Mouse (Mus musculus) heart, embryonic 14.5 days (tissue): ENCODE measurements around the gene Golga7b. TPM values are rescaled to one million over a fixed set of nuclear protein-coding genes. Genes with fewer than 3 reads are reported as not detected.

Experiments used
- ATAC-seq: fragments of 200-750 bp; cut with Nextera tagmentation; 2 replicates; pipeline ENCODE4 v1.8.0; 2017; ENCODE audit warnings: low read depth, moderate TSS enrichment; ENCODE audit not compliant: insufficient number of reproducible peaks, insufficient read depth, low FRiP score
- H3K27ac ChIP-seq, 2 experiments: fragments of 200-500 bp in 1 of 2; fragments of 300-500 bp in 1 of 2; sonication (generic) in 1 of 2; replicated peaks in 1 of 2; 2 replicates each; pipeline ENCODE4 v1.5.1; 2012 to 2014; ENCODE audit warnings: low read depth in 2 of 2, low read length in 2 of 2, control low read depth in 1 of 2, mild to moderate bottlenecking in 1 of 2, mixed read lengths in 1 of 2; ENCODE audit not compliant: control insufficient read depth in 1 of 2, insufficient read depth in 1 of 2
- H3K27me3 ChIP-seq: fragments of 300-500 bp; sonication (generic); 2 replicates; pipeline ENCODE4 v1.6.1; 2014; ENCODE audit warnings: mild to moderate bottlenecking, low read length, control low read depth; ENCODE audit not compliant: control insufficient read depth, insufficient read depth
- H3K36me3 ChIP-seq: fragments of 300-500 bp; sonication (generic); 2 replicates; pipeline ENCODE4 v1.6.1; 2014; ENCODE audit warnings: mild to moderate bottlenecking, control low read depth, low read length, mixed read lengths; ENCODE audit not compliant: control insufficient read depth, insufficient read depth
- H3K4me1 ChIP-seq, 2 experiments: fragments of 200-500 bp in 1 of 2; fragments of 300-500 bp in 1 of 2; sonication (generic) in 1 of 2; 2 replicates each; pipeline ENCODE4 v1.6.1; 2012 to 2014; ENCODE audit warnings: low read length in 2 of 2, control low read depth in 1 of 2, mixed read lengths in 1 of 2; ENCODE audit not compliant: control insufficient read depth in 2 of 2, insufficient read depth in 2 of 2
- H3K4me2 ChIP-seq: fragments of 300-500 bp; sonication (generic); 2 replicates; pipeline ENCODE4 v1.6.1; 2014; ENCODE audit warnings: mild to moderate bottlenecking, low read length
- H3K4me3 ChIP-seq, 2 experiments: fragments of 200-500 bp in 1 of 2; fragments of 300-500 bp in 1 of 2; sonication (generic) in 1 of 2; 2 replicates each; pipeline ENCODE4 v1.5.1; 2012 to 2014; ENCODE audit warnings: low read length in 2 of 2, mild to moderate bottlenecking in 2 of 2, control low read depth in 1 of 2, low read depth in 1 of 2, moderate library complexity in 1 of 2; ENCODE audit not compliant: control insufficient read depth in 1 of 2, insufficient read depth in 1 of 2
- H3K9ac ChIP-seq: fragments of 300-500 bp; sonication (generic); 2 replicates; pipeline ENCODE4 v1.6.1; 2014; ENCODE audit warnings: mild to moderate bottlenecking, low read length
- H3K9me3 ChIP-seq: fragments of 300-500 bp; sonication (generic); 2 replicates; pipeline ENCODE4 v1.6.1; 2016; ENCODE audit warnings: low read length, control low read depth; ENCODE audit not compliant: control insufficient read depth
- WGBS: fragments of 180-500 bp; shearing (Covaris S2); extraction: QIAGEN DNeasy Blood & Tissue Kit; methylation state at CpG from one replicate; pipeline ENCODE4 v1.1.7; 2014; 5-methylcytosine and 5-hydroxymethylcytosine counted together
- polyA plus RNA-seq: library from polyadenylated mRNA; unstranded; fragments of >200 nt; fragmentation: Nextera tagmentation; extraction: Ambion mirVana; gene quantifications from 2 replicates; pipeline ENCODE4 v1.2.1, GENCODE M21; 2014

Golga7b gene
- polyA plus RNA-seq, 1 experiment from 2014 or later = 0.11 TPM

DNA sequence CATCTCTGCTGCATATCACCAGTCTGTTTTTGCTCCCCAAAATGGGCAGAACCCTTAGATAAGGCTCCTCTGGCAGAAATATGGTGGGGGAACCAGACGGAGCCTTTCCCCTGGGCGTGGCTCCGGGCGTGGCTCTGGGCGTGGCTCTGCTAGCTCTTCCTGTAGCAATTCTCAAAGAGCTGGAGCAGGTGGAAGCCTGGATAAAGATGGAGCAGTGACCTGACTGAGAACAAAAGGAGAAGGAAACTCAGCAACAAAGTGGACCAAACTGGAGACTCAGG is 17.1 kb upstream of the Golga7b start:
- Histone ChIP-seq H3K4me2 (no peak overlapping the region), H3K4me3 (no peak overlapping the region), H3K36me3 (no peaks in the 10 kb centered on the region), H3K9ac (no peak overlapping the region), H3K27me3 (no peaks in the 10 kb centered on the region), H3K27ac (no peak overlapping the region), H3K4me1 (no peaks in the 10 kb centered on the region), H3K9me3 (no peaks in the 10 kb centered on the region)
- 64% methylated on average over 5 of the region's 5 CpGs for WGBS
- ATAC-seq = no peak

GRCm38 (mm10) chr19:42230986-42231385 is 16.4 kb upstream of the Golga7b start:
- no peak overlapping the region for H3K27ac ChIP-seq
- WGBS = 84% methylated on average over 13 of the region's 13 CpGs
- H3K4me3 ChIP-seq = no peak overlapping the region
- no peaks in the 10 kb centered on the region for H3K27me3 ChIP-seq
- H3K4me1 ChIP-seq = no peaks in the 10 kb centered on the region
- no peak for ATAC-seq
- no peaks in the 10 kb centered on the region for H3K9me3 ChIP-seq
- no peak overlapping the region for H3K9ac ChIP-seq
- H3K36me3 ChIP-seq = no peaks in the 10 kb centered on the region
- no peak overlapping the region for H3K4me2 ChIP-seq

- no peak overlapping the region for H3K4me3 ChIP-seq
These were observed 9.6 kb upstream of the Golga7b start for GRCm38 (mm10) chr19:42237602-42238340.

DNA sequence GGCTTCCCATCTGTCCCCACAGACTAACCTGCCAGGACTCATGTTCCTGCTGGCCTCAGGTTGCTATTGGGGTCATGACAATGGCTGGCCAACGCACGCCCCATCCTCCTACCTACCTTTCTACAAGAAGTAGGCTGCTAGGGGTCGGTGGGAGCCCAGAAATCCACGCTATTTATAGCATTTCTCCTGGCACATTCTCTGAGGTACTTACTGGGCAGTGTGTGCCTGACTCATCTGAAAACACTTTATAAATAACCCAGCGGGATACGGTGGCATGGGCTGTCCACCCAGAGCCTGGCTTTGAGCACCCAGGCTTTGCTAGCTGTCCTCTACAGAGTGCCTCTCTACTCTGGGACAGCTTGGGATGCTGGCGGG is 9.0 kb upstream of the Golga7b start:
- Histone ChIP-seq H3K9ac (0 out of 2 replicates have a peak overlapping the region, but pooled peaks have one; percentile 32), H3K36me3 (no peaks in the 10 kb centered on the region), H3K27ac (peak overlapping the region; percentile 83 to 95), H3K4me3 (no peak overlapping the region), H3K9me3 (no peaks in the 10 kb centered on the region), H3K27me3 (no peaks in the 10 kb centered on the region), H3K4me2 (peak overlapping the region; percentile 60), H3K4me1 (peaks cover 16 to 29% of the 10 kb centered on the region in 2 experiments)
- 32% methylated on average over 7 of the region's 7 CpGs for WGBS
- peak; percentile 78 for ATAC-seq

More at GRCm38 (mm10) chr19:42237602-42238340, 9.6 kb upstream of the Golga7b start:
- WGBS = 10% methylated on average over 4 of the region's 4 CpGs
- Histone ChIP-seq H3K27me3 (no peaks in the 10 kb centered on the region), H3K9ac (0 out of 2 replicates have a peak overlapping the region, but pooled peaks have one; percentile 32), H3K36me3 (no peaks in the 10 kb centered on the region), H3K4me2 (peak overlapping the region; percentile 60), H3K9me3 (no peaks in the 10 kb centered on the region), H3K4me1 (peaks cover 16 to 29% of the 10 kb centered on the region in 2 experiments), H3K27ac (peak overlapping the region; percentile 83 to 95)
- peak; percentile 60 for ATAC-seq

- Histone ChIP-seq H3K27ac (no peak overlapping the region), H3K4me3 (no peak overlapping the region), H3K27me3 (no peaks in the 10 kb centered on the region), H3K4me1 (peaks cover 16 to 29% of the 10 kb centered on the region in 2 experiments), H3K9me3 (no peaks in the 10 kb centered on the region), H3K36me3 (no peaks in the 10 kb centered on the region), H3K4me2 (no peak overlapping the region), H3K9ac (no peak overlapping the region)
- 30% methylated on average over 8 of the region's 8 CpGs for WGBS
- ATAC-seq = no peak
These were observed 6.5 kb upstream of the Golga7b start for GRCm38 (mm10) chr19:42240881-42241280.

GRCm38 (mm10) chr19:42243401-42243800 is 4.0 kb upstream of the Golga7b start:
- ATAC-seq = no peak
- Histone ChIP-seq H3K4me3 (no peak overlapping the region), H3K27me3 (no peaks in the 10 kb centered on the region), H3K27ac (no peak overlapping the region), H3K9ac (no peak overlapping the region), H3K36me3 (no peaks in the 10 kb centered on the region), H3K4me1 (peaks cover 15 to 25% of the 10 kb centered on the region in 2 experiments), H3K9me3 (no peaks in the 10 kb centered on the region), H3K4me2 (no peak overlapping the region)
- 54% methylated on average over 3 of the region's 3 CpGs for WGBS

- no peaks in the 10 kb centered on the region for H3K36me3 ChIP-seq
- H3K4me2 ChIP-seq = no peak overlapping the region
- WGBS = 45% methylated on average over 5 of the region's 5 CpGs
- no peak overlapping the region for H3K9ac ChIP-seq
- H3K4me3 ChIP-seq = no peak overlapping the region
- H3K4me1 ChIP-seq = peaks cover 6 to 8% of the 10 kb centered on the region in 2 experiments
- ATAC-seq = no peak
- H3K27me3 ChIP-seq = no peaks in the 10 kb centered on the region
- H3K9me3 ChIP-seq = no peaks in the 10 kb centered on the region
- no peak overlapping the region for H3K27ac ChIP-seq
These were observed 748 bp upstream of the Golga7b start for GRCm38 (mm10) chr19:42246626-42247025.
